Mouse (Mus musculus) liver, adult 2 months (tissue): ENCODE results near the gene Pccb.

Experiments
- CTCF ChIP-seq: fragments of 200-500 bp; IDR thresholded peaks from 2 replicates; pipeline ENCODE4 v1.5.1; 2011; ENCODE audit warnings: low read depth, low read length, control low read depth
- POLR2A ChIP-seq: fragments of 200-500 bp; IDR thresholded peaks from 2 replicates; pipeline ENCODE4 v1.6.1; 2011; ENCODE audit warnings: low read length, control low read depth; ENCODE audit not compliant: insufficient read depth; ENCODE audit errors: extremely low read depth

GRCm38 (mm10) chr9:100997138-100997537 is 37.6 kb downstream of the Pccb start:
- no peak for TF ChIP-seq CTCF
- TF ChIP-seq POLR2A = no peak
